Mouse (Mus musculus) MEL (cell line): ENCODE measurements around the gene Ccna2.

Source experiments
- CTCF ChIP-seq, 3 experiments: IDR thresholded peaks in 2 of 3; conservative IDR thresholded peaks in 1 of 3; 2 replicates each; pipeline ENCODE4 v1.5.1; 2011 to 2012; ENCODE audit warnings: low read length in 3 of 3, low read depth in 2 of 3, mild to moderate bottlenecking in 2 of 3, improper control_type of control experiment in 1 of 3, inconsistent platforms in 1 of 3, mixed read lengths in 1 of 3, moderate library complexity in 1 of 3; ENCODE audit not compliant: control insufficient read depth in 1 of 3, insufficient read depth in 1 of 3, poor library complexity in 1 of 3, severe bottlenecking in 1 of 3
- HCFC1 ChIP-seq: IDR thresholded peaks from 2 replicates; pipeline ENCODE4 v1.6.1; 2012; ENCODE audit warnings: low read depth, mild to moderate bottlenecking, inconsistent platforms, low read length, improper control_type of control experiment, moderate library complexity
- MEF2A ChIP-seq: IDR thresholded peaks from 2 replicates; pipeline ENCODE4 v1.6.1; 2014; ENCODE audit warnings: low read depth, mild to moderate bottlenecking, inconsistent platforms, low read length, improper control_type of control experiment; ENCODE audit not compliant: poor library complexity, insufficient replicate concordance, severe bottlenecking; ENCODE audit errors: extremely low read depth
- TAL1 ChIP-seq: IDR thresholded peaks from 2 replicates; pipeline ENCODE4 v1.6.1; 2012; ENCODE audit warnings: mild to moderate bottlenecking, inconsistent platforms, low read length, moderate library complexity, mixed read lengths
- ZMIZ1 ChIP-seq: IDR thresholded peaks from 2 replicates; pipeline ENCODE4 v1.6.1; 2012; ENCODE audit warnings: low read depth, mild to moderate bottlenecking, inconsistent platforms, low read length, improper control_type of control experiment, moderate library complexity
- ZNF384 ChIP-seq: IDR thresholded peaks from 2 replicates; pipeline ENCODE4 v1.6.1; 2012; ENCODE audit warnings: low read depth, mild to moderate bottlenecking, inconsistent platforms, low read length, improper control_type of control experiment

DNA sequence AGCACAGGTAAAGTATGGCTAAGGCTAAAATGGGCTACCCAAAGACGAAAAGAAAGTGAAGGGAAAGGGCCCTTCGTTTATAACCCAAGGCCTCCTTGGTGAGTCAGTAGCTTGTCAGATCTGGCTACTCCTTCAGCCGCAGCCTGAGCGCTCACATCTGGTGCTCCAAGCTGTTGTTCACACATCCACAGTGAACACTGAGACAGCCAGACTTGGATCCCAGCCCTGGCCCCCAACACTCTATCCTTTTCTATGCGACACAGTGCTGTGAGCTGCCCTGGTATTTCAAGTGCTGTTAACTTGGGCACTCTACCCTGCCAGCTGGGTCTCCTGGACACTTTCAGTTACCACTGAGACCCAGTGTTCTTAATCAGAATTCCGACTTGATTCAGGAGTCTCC, 41.6 kb downstream of the Ccna2 start:
- TF ChIP-seq ZMIZ1 = no peak
- no peak for TF ChIP-seq HCFC1
- TF ChIP-seq TAL1 = no peak
- TF ChIP-seq CTCF (IDR thresholded peaks at IDR 0.05 in 2 of 3, conservative IDR thresholded peaks at IDR 0.05 in 1 of 3; ENCODE audit: control insufficient read depth in 1 of 3, insufficient read depth in 1 of 3, low read depth in 2 of 3, low read length in 3 of 3, poor library complexity in 1 of 3, severe bottlenecking in 1 of 3) = no peak
- TF ChIP-seq ZNF384 = no peak
- no peak for TF ChIP-seq MEF2A
